Mouse (Mus musculus) stomach, postnatal 0 days (tissue): ENCODE results near the gene Akain1.

Experiments used
- CTCF ChIP-seq: IDR thresholded peaks from 2 replicates; pipeline ENCODE4 v1.5.1; 2016; ENCODE audit warnings: antibody characterized with exemption, low read depth, mild to moderate bottlenecking, moderate library complexity
- EP300 ChIP-seq: optimal IDR thresholded peaks from 2 replicates; pipeline ENCODE3; 2016; ENCODE audit warnings: antibody characterized with exemption

GRCm38 (mm10) chr17:69401146-69401545 is 38.0 kb upstream of the Akain1 start:
- TF ChIP-seq EP300 (no peak), CTCF (peak; percentile 28; the same call in 1 of the 2 replicates)
